ENCODE assay signal across 8 mouse cellular contexts in genomic region chr17:45737078-45737601, GRCm38 (mm10). TPM values are rescaled to one million over a fixed set of nuclear protein-coding genes. Genes with fewer than 3 reads are reported as not detected.
DNase-seq lines count a peak whose midpoint lies in the region; ATAC-seq and TF ChIP-seq lines count a peak whose summit lies in the region.

No protein-coding gene starts in this region.

- peak; percentile 33 for DNase-seq in cerebellum, adult 11 months
- no peak for DNase-seq in cerebellum, adult 8-10 months
- peak; percentile 16 for DNase-seq in thymus, postnatal 14 days
- no peak for DNase-seq in thymus, adult 18-20 months
- DNase-seq in liver, adult 2 months (ENCODE audit: extremely low read depth, low read depth, low spot score) = no peak
- DNase-seq in adrenal gland, adult 2 months = no peak
- DNase-seq in gastrocnemius, adult 18-20 months (ENCODE audit: low spot score) = no peak

- H3K79me2 ChIP-seq in liver, adult 2 months (ENCODE audit: control insufficient read depth, insufficient read depth, low read length) = no peaks in the 10 kb centered on the region

- no peaks in the 10 kb centered on the region for H3K36me3 ChIP-seq in liver, adult 2 months (ENCODE audit: control insufficient read depth, insufficient read depth, low read length)
- H3K36me3 ChIP-seq in neural tube, embryonic 13.5 days = no peaks in the 10 kb centered on the region

- H3K4me1 ChIP-seq in liver, adult 2 months (ENCODE audit: control insufficient read depth, insufficient read depth, low read length) = peaks cover 8% of the 10 kb centered on the region
- H3K4me1 ChIP-seq in neural tube, embryonic 13.5 days (replicated peaks) = peaks cover 42% of the 10 kb centered on the region

- ATAC-seq in neural tube, embryonic 13.5 days (ENCODE audit: low read depth) = peak; percentile 13

- H3K27me3 ChIP-seq in liver, adult 2 months (ENCODE audit: control insufficient read depth, insufficient read depth, low read length) = no peaks in the 10 kb centered on the region
- peaks cover 15% of the 10 kb centered on the region for H3K27me3 ChIP-seq in neural tube, embryonic 13.5 days

- H3K9ac ChIP-seq in liver, adult 2 months (ENCODE audit: low read depth, low read length) = peak overlapping the region; percentile 16; the same call in 1 of the 2 replicates
- H3K9ac ChIP-seq in neural tube, embryonic 13.5 days = peak overlapping the region; percentile 82

- no peak for TF ChIP-seq POLR2A in liver, adult 2 months (IDR thresholded peaks at IDR 0.05; ENCODE audit: extremely low read depth, insufficient read depth, low read length)

- H3K4me2 ChIP-seq in neural tube, embryonic 13.5 days = peak overlapping the region; percentile 69

- TF ChIP-seq CTCF in liver, adult 2 months (IDR thresholded peaks at IDR 0.05; ENCODE audit: low read depth, low read length) = no peak

- WGBS in liver, adult 2 months = 32% methylated on average over 10 of the region's 10 CpGs
- WGBS in neural tube, embryonic 13.5 days = 12% methylated on average over 10 of the region's 10 CpGs

- H3K27ac ChIP-seq in liver, adult 2 months (replicated peaks; ENCODE audit: insufficient read depth, low read depth, low read length) = no peak overlapping the region
- peak overlapping the region; percentile 93 for H3K27ac ChIP-seq in neural tube, embryonic 13.5 days (replicated peaks)

- no peaks in the 10 kb centered on the region for H3K9me3 ChIP-seq in neural tube, embryonic 13.5 days

- peak overlapping the region; percentile 46 for H3K4me3 ChIP-seq in liver, adult 2 months (ENCODE audit: insufficient read depth, low read depth, low read length)
- peak overlapping the region; percentile 48 for H3K4me3 ChIP-seq in neural tube, embryonic 13.5 days

RNA-seq across cellular contexts. Expression of gene 1600014C23Rik, which starts 3.5 kb away (rescaled TPM):
- total RNA-seq in liver, adult 2 months (2014; rRNA removed) = not detected in 2 replicates
- not detected in 2 replicates for polyA plus RNA-seq in liver, adult 2 months (2012; rRNA removed)
- polyA plus RNA-seq in neural tube, embryonic 13.5 days (2015; fragmentation: Nextera tagmentation; extraction: Ambion mirVana) = not detected in 2 replicates
- total RNA-seq in adrenal gland, adult 2 months (2021) = not detected
- polyA plus RNA-seq in adrenal gland, adult 2 months (2012; rRNA removed) = not detected in 2 replicates
- total RNA-seq in gastrocnemius, adult 18-20 months (2021) = not detected

RNA-seq across cellular contexts. Expression of gene Tmem63b, which starts 50.4 kb away (rescaled TPM):
- total RNA-seq in liver, adult 2 months (2014; rRNA removed) = 23.0 and 35.4 TPM in 2 replicates
- 98.6 and 99.2 TPM in 2 replicates for polyA plus RNA-seq in liver, adult 2 months (2012; rRNA removed)
- 127 and 134 TPM in 2 replicates for polyA plus RNA-seq in neural tube, embryonic 13.5 days (2015; fragmentation: Nextera tagmentation; extraction: Ambion mirVana)
- 10 to 100 TPM; 37.9 to 54.8 TPM for total RNA-seq in adrenal gland, adult 2 months (2021)
- 68.9 and 71.9 TPM in 2 replicates for polyA plus RNA-seq in adrenal gland, adult 2 months (2012; rRNA removed)
- total RNA-seq in gastrocnemius, adult 18-20 months (2021) = 10 to 100 TPM; 65.0 to 70.8 TPM

RNA-seq across cellular contexts. Expression of gene Mrpl14, which starts 51.0 kb away (rescaled TPM):
- total RNA-seq in liver, adult 2 months (2014; rRNA removed) = 86.3 and 111 TPM in 2 replicates
- 224 and 259 TPM in 2 replicates for polyA plus RNA-seq in liver, adult 2 months (2012; rRNA removed)
- 101 and 124 TPM in 2 replicates for polyA plus RNA-seq in neural tube, embryonic 13.5 days (2015; fragmentation: Nextera tagmentation; extraction: Ambion mirVana)
- 100 to 1,000 TPM; 126 to 132 TPM for total RNA-seq in adrenal gland, adult 2 months (2021)
- 223 and 257 TPM in 2 replicates for polyA plus RNA-seq in adrenal gland, adult 2 months (2012; rRNA removed)
- 100 to 1,000 TPM; 119 to 165 TPM for total RNA-seq in gastrocnemius, adult 18-20 months (2021)

Comparison
In these comparisons a context has a peak if more than half of its experiments do, and no peak if none do; other contexts are left out.
1. DNase-seq: peak in cerebellum, adult 11 months (single experiment) and thymus, postnatal 14 days (single experiment); none in cerebellum, adult 8-10 months (single experiment), thymus, adult 18-20 months (0 of 2), liver, adult 2 months (single experiment), adrenal gland, adult 2 months (single experiment) and gastrocnemius, adult 18-20 months (single experiment).